Mouse (Mus musculus): ENCODE results near the gene Klhl5. TPM values are rescaled to one million over a fixed set of nuclear protein-coding genes. Genes with fewer than 3 reads are reported as not detected.

The Klhl5 gene
- polyA plus RNA-seq, 2 experiments, result 3.6 to 4.4 TPM

GRCm38 (mm10) chr5:65149706-65150105 lies 42.4 kb downstream of the Klhl5 start:
- Histone ChIP-seq H3K4me2 (ENCODE audit: low read depth) (no peak overlapping the region), H3K27me3 (ENCODE audit: control insufficient read depth, insufficient read depth, low read length) (no peaks in the 10 kb centered on the region), H3K4me1 (replicated peaks; ENCODE audit: control insufficient read depth in 2 of 2, insufficient read depth in 2 of 2, low read length in 1 of 2) (no peaks in the 10 kb centered on the region), H3K27ac (no peak overlapping the region), H3K36me3 (replicated peaks; ENCODE audit: control insufficient read depth, insufficient read depth, low read depth) (no peaks in the 10 kb centered on the region; the same call in 1 of the 2 replicates), H3K9ac (replicated peaks) (no peak overlapping the region), H3K9me3 (ENCODE audit: control insufficient read depth, low read length) (no peaks in the 10 kb centered on the region), H3K4me3 (ENCODE audit: insufficient read depth in 1 of 2, low read depth in 2 of 2, low read length in 2 of 2) (no peak overlapping the region)
- DNase-seq (ENCODE audit: low read depth in 3 of 3, low spot score in 3 of 3) (no peak), ATAC-seq (ENCODE audit: insufficient read depth) (no peak)
- TF ChIP-seq EP300 (IDR thresholded peaks at IDR 0.05; ENCODE audit: low read depth) (no peak), CTCF (IDR thresholded peaks at IDR 0.05; ENCODE audit: low read depth) (no peak)
- 78% methylated on average over 6 of the region's 6 CpGs for WGBS (ENCODE audit: insufficient replicate concordance)

DNA sequence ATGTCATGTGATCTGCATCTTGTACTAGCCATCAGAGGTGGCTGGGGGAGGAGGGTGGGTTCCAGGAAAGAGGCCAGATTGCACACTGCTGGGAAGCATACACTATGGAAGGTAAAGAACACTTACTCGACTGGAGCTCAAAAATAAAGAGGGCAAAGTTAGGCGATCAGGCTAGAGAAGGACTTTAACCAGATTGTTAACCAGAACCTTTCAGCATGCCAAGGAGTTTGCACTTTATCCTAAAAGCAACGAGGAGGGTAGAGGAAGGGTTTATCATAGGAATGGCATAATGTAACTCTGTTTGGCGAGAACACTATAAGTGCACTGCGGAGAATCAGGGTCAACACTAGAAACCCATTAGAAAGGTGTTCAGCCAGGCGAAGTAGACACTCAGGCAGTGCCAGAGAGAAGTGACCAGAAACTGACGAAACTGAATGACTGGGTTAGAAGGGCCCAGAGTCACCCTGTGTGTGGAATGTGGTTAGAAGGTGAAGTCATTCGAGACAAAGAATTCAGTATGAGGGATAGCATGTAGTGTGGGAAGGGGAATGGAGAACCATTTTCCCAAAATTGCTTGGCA lies 43.1 kb downstream of the Klhl5 start:
- Histone ChIP-seq H3K27ac (no peak overlapping the region), H3K4me3 (ENCODE audit: insufficient read depth in 1 of 2, low read depth in 2 of 2, low read length in 2 of 2) (no peak overlapping the region), H3K9me3 (ENCODE audit: control insufficient read depth, low read length) (no peaks in the 10 kb centered on the region), H3K27me3 (ENCODE audit: control insufficient read depth, insufficient read depth, low read length) (no peaks in the 10 kb centered on the region), H3K36me3 (replicated peaks; ENCODE audit: control insufficient read depth, insufficient read depth, low read depth) (no peaks in the 10 kb centered on the region; the same call in 1 of the 2 replicates), H3K4me2 (ENCODE audit: low read depth) (no peak overlapping the region), H3K9ac (replicated peaks) (no peak overlapping the region), H3K4me1 (replicated peaks; ENCODE audit: control insufficient read depth in 2 of 2, insufficient read depth in 2 of 2, low read length in 1 of 2) (no peaks in the 10 kb centered on the region)
- no peak for ATAC-seq (ENCODE audit: insufficient read depth)
- no peak for DNase-seq (ENCODE audit: low read depth in 3 of 3, low spot score in 3 of 3)
- TF ChIP-seq CTCF (IDR thresholded peaks at IDR 0.05; ENCODE audit: low read depth) (no peak), EP300 (IDR thresholded peaks at IDR 0.05; ENCODE audit: low read depth) (no peak)
- 65% methylated on average over 8 of the region's 8 CpGs for WGBS (ENCODE audit: insufficient replicate concordance)

GRCm38 (mm10) chr5:65151276-65151675 lies 43.9 kb downstream of the Klhl5 start:
- Histone ChIP-seq H3K4me1 (replicated peaks; ENCODE audit: control insufficient read depth in 2 of 2, insufficient read depth in 2 of 2, low read length in 1 of 2) (no peaks in the 10 kb centered on the region), H3K36me3 (replicated peaks; ENCODE audit: control insufficient read depth, insufficient read depth, low read depth) (no peaks in the 10 kb centered on the region; the same call in 1 of the 2 replicates), H3K4me2 (ENCODE audit: low read depth) (no peak overlapping the region), H3K9ac (replicated peaks) (no peak overlapping the region), H3K27me3 (ENCODE audit: control insufficient read depth, insufficient read depth, low read length) (no peaks in the 10 kb centered on the region), H3K4me3 (ENCODE audit: insufficient read depth in 1 of 2, low read depth in 2 of 2, low read length in 2 of 2) (no peak overlapping the region), H3K9me3 (ENCODE audit: control insufficient read depth, low read length) (no peaks in the 10 kb centered on the region), H3K27ac (no peak overlapping the region)
- 76% methylated on average over 3 of the region's 3 CpGs for WGBS (ENCODE audit: insufficient replicate concordance)
- no peak for TF ChIP-seq CTCF (IDR thresholded peaks at IDR 0.05; ENCODE audit: low read depth)
- TF ChIP-seq EP300 (IDR thresholded peaks at IDR 0.05; ENCODE audit: low read depth), result no peak
- DNase-seq (ENCODE audit: low read depth in 3 of 3, low spot score in 3 of 3) (no peak), ATAC-seq (ENCODE audit: insufficient read depth) (no peak)

GRCm38 (mm10) chr5:65151767-65152166 lies 44.4 kb downstream of the Klhl5 start:
- ATAC-seq (ENCODE audit: insufficient read depth) (no peak), DNase-seq (ENCODE audit: low read depth in 3 of 3, low spot score in 3 of 3) (no peak)
- Histone ChIP-seq H3K9ac (replicated peaks) (no peak overlapping the region), H3K4me1 (replicated peaks; ENCODE audit: control insufficient read depth in 2 of 2, insufficient read depth in 2 of 2, low read length in 1 of 2) (no peaks in the 10 kb centered on the region), H3K9me3 (ENCODE audit: control insufficient read depth, low read length) (no peaks in the 10 kb centered on the region), H3K4me3 (ENCODE audit: insufficient read depth in 1 of 2, low read depth in 2 of 2, low read length in 2 of 2) (no peak overlapping the region), H3K27me3 (ENCODE audit: control insufficient read depth, insufficient read depth, low read length) (no peaks in the 10 kb centered on the region), H3K36me3 (replicated peaks; ENCODE audit: control insufficient read depth, insufficient read depth, low read depth) (no peaks in the 10 kb centered on the region; the same call in 1 of the 2 replicates), H3K4me2 (ENCODE audit: low read depth) (no peak overlapping the region), H3K27ac (no peak overlapping the region)
- TF ChIP-seq EP300 (IDR thresholded peaks at IDR 0.05; ENCODE audit: low read depth) (no peak), CTCF (IDR thresholded peaks at IDR 0.05; ENCODE audit: low read depth) (no peak)
- WGBS (ENCODE audit: insufficient replicate concordance), result 71% methylated on average over 5 of the region's 5 CpGs

DNA sequence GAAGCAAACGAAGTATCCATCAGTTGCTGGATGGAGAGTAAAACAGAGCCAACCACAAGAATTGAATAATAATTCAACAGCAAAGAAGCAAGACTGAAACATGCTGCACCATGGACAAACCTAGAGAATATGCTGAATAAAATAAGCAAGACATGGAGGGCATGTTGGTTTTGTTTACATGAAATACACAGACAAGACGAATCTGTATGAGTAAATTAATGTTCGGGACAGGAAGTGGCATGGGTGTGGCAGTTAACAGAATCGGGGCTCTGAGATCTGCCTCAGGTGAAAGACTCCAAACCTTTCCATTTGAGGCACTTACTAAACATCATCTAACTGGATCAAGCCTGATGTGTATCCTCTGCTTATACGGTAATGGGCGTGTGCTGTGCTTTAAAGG lies 46.9 kb downstream of the Klhl5 start:
- WGBS (ENCODE audit: insufficient replicate concordance), result 61% methylated on average over 6 of the region's 6 CpGs
- no peaks in the 10 kb centered on the region for H3K27me3 ChIP-seq (ENCODE audit: control insufficient read depth, insufficient read depth, low read length)
- no peaks in the 10 kb centered on the region for H3K36me3 ChIP-seq (replicated peaks; ENCODE audit: control insufficient read depth, insufficient read depth, low read depth)
- ATAC-seq (ENCODE audit: insufficient read depth) (no peak), DNase-seq (ENCODE audit: low read depth in 3 of 3, low spot score in 3 of 3) (no peak)
- H3K4me2 ChIP-seq (ENCODE audit: low read depth), result no peak overlapping the region
- no peak overlapping the region for H3K4me3 ChIP-seq (ENCODE audit: insufficient read depth in 1 of 2, low read depth in 2 of 2, low read length in 2 of 2)
- no peaks in the 10 kb centered on the region; a peak in 1 of 4 replicates for H3K4me1 ChIP-seq (replicated peaks; ENCODE audit: control insufficient read depth in 2 of 2, insufficient read depth in 2 of 2, low read length in 1 of 2)
- H3K27ac ChIP-seq, result no peak overlapping the region
- no peaks in the 10 kb centered on the region for H3K9me3 ChIP-seq (ENCODE audit: control insufficient read depth, low read length)
- TF ChIP-seq CTCF (IDR thresholded peaks at IDR 0.05; ENCODE audit: low read depth) (no peak), EP300 (IDR thresholded peaks at IDR 0.05; ENCODE audit: low read depth) (no peak)
- no peak overlapping the region for H3K9ac ChIP-seq (replicated peaks)
